Mouse (Mus musculus): ENCODE measurements around the gene Ufc1.
"Not testable (repeated sequence)": the region's sequence is repeated elsewhere in the genome, so short reads cannot be mapped to it uniquely, and the experiment has no call there.

Ufc1 gene

GRCm38 (mm10) chr1:171294298-171295062 lies at the start of gene Ufc1:
Gene Ufc1 (minus strand): TSS chr1:171295024.
- DNase-seq = peak; percentile 67 to 75

GRCm38 (mm10) chr1:171343922-171344677 lies 49.3 kb upstream of the Ufc1 start:
- peak in 1 of 2 experiments; percentile 14 for DNase-seq

- no peak for DNase-seq
Measured at GRCm38 (mm10) chr1:171342262-171343207, 47.7 kb upstream of the Ufc1 start.

- no peak for DNase-seq
Measured at GRCm38 (mm10) chr1:171330216-171330560, 35.4 kb upstream of the Ufc1 start.

GRCm38 (mm10) chr1:171329433-171330215 lies 34.8 kb upstream of the Ufc1 start:
- DNase-seq = peak; percentile 32 to 58

GRCm38 (mm10) chr1:171328839-171329432 lies 34.1 kb upstream of the Ufc1 start, which contains the start of gene Dedd:
Gene Dedd (plus strand): TSS chr1:171329145.
- DNase-seq = peak; percentile 87 to 90

- no peak for DNase-seq
Measured at GRCm38 (mm10) chr1:171328244-171328643, 33.4 kb upstream of the Ufc1 start.

GRCm38 (mm10) chr1:171326588-171326987 lies 31.8 kb upstream of the Ufc1 start:
- DNase-seq = not testable (repeated sequence)

- DNase-seq = no peak
Measured at GRCm38 (mm10) chr1:171325571-171325970, 30.7 kb upstream of the Ufc1 start.

GRCm38 (mm10) chr1:171322012-171322411 lies 27.2 kb upstream of the Ufc1 start:
- DNase-seq = no peak

GRCm38 (mm10) chr1:171321415-171321814 lies 26.6 kb upstream of the Ufc1 start:
- DNase-seq = no peak

GRCm38 (mm10) chr1:171320151-171320550 lies 25.3 kb upstream of the Ufc1 start:
- no peak for DNase-seq

- DNase-seq = no peak
Measured at GRCm38 (mm10) chr1:171319748-171320147, 24.9 kb upstream of the Ufc1 start.

GRCm38 (mm10) chr1:171309321-171309720 lies 14.5 kb upstream of the Ufc1 start:
- no peak for DNase-seq

GRCm38 (mm10) chr1:171306157-171306556 lies 11.3 kb upstream of the Ufc1 start:
- DNase-seq = not testable (repeated sequence)

GRCm38 (mm10) chr1:171298226-171298625 lies 3.4 kb upstream of the Ufc1 start:
- DNase-seq = no peak

GRCm38 (mm10) chr1:171295063-171295402 lies 209 bp upstream of the Ufc1 start:
- no peak for DNase-seq

- no peak for DNase-seq
Measured at GRCm38 (mm10) chr1:171293906-171294297, 922 bp downstream of the Ufc1 start.

GRCm38 (mm10) chr1:171293351-171293750 lies 1.5 kb downstream of the Ufc1 start:
- DNase-seq = no peak

GRCm38 (mm10) chr1:171288328-171288727 lies 6.5 kb downstream of the Ufc1 start:
- no peak for DNase-seq
